Mouse (Mus musculus): ENCODE results near the gene Cend1.
A peak's percentile ranks its signal among the peaks of the same experiment; 100 is the strongest.

The Cend1 gene

DNA sequence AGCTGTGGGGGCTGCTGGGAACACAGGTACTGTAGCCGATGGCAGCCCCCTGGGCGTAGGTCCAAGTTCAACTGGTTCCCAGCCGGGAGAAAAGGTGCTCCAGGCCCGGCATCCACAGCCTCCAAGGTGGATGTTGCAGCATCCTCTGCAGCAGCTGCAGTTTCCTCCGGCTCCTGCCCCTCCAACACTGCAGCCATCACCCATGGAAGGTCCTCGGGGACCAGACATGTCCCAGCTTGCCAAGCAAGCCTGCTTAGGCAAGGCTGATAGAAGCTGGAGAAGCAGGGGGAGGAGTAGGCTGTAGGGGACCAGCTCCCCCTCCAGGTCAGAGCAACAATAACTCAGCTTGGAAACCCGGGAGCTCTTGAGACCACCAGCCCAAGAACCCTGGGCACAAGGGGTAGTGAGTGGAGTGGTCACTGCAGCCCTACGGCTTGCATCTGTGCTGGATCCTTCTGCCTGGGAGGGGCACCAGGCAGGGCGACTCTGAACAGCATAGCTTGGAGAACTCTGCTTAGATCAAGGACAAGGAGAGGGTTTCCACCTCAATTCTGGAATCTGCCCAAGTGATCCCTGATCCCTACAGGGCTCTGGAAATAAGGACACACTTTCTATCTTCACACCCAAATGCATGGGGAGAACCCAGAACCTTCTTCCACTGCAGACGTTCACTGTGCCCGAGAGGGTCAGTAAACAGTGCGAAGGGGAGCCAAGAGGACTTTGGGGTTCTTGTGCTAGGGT is 14.0 kb upstream of the Cend1 start:
- no peak for DNase-seq (ENCODE audit: low spot score in 2 of 2)

DNA sequence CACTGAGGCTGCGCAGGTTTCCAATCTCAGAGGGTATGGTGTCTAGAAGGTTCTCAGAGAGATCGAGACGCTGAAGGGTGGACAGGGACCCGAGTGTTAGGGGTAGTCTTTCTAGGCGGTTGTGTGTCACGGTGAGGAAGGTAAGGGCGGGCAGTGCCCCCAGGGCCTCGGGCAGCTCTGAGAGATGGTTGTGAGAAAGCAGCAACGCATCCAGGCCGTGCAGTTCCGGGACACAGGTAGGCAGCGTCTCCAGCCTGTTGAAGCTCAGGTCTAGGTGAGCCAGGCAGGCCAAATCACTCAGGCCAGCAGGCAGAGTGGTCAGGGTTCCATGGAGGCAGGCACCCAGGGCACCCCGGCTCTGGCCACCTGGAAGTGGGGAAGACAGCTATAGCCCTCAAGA is 12.9 kb upstream of the Cend1 start:
- no peak for DNase-seq (ENCODE audit: low spot score in 2 of 2)

DNA sequence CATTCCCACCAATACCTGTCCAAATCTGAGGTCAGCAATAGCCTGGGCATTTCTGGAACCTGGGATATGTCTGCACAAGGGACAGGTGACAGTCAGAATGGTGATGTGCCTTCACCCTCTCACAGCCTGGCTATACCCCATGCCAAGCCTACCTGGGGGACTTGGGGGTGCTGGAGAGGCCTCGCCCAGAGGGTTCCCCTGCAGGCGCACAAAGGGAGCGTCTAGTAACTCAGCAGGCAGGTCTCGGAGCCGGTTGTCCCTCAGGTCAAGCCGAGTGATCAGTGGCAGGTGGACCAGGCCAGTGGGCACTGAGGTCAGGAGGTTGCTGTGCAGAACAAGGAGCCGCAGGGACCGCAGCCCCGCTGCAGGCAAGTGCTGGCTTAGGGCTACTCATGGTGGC is 12.2 kb upstream of the Cend1 start:
- no peak for DNase-seq (ENCODE audit: low spot score in 2 of 2)

DNA sequence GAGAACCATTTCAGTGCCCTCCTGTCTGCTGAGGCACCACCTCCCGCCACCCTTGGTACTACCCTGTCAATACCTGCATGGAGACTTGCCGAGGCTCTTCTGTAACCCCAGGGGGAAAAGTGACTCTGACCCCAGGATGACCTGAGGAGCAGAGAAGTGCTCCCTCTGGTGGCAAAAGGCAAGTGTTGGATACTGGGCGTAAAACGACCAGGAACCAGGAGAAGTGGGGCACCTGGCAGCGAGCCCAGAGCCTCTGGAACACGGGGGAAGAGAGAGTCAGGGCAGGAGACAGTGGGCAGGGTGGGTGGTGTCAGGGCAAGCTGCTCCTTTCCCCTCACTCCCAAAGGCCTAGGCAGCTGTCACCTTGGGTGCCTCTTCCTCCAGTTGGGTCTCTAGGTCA is 11.3 kb upstream of the Cend1 start:
- no peak for DNase-seq (ENCODE audit: low spot score in 2 of 2)

DNA sequence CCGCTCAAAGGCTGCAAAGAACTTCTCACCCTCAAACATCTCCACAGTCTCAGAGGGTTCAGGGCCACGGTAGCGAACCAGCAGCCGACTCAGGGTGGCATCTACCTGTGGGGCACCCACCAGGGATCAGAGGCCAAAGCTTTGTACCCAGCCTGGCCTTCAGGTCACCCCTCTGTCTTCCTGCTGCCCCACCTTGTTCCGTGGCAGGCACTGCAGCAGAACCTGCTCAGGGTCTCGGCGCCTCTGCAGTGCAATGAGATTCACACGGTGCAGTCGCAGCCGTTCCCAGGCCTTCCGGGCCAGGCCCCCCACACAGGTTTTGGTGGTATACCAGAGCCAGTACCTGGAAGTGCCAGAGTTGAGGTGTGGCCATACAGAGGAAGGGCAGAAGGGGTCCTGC is 10.5 kb upstream of the Cend1 start:
- DNase-seq (ENCODE audit: low spot score in 2 of 2): no peak

DNA sequence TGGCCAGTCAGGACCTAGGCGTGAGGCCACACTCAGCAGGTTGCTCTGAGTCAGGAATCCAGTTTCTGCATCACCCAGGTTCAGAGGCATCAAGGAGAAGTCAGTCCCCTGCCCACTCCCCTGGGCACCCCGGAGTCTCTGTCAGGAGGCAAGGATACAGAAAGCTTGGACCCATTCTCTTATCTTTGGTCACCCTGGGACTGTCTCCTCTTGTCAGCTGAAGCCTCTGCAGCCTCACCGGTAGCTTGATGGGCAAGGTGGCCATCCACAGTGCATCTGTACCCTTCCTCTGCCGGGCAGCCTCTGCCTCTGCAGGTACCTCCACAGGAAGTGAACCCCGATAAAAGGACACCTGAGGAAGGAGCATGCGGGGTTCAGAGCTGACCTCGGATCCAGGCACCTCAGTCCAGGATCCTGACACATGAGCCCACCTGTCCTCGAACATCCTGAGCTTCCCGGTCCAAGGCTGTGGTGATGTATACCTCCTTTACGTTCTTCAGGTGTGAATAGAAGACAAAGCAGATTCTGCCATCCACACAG is 9.9 kb upstream of the Cend1 start:
- no peak for DNase-seq (ENCODE audit: low spot score in 2 of 2)

DNA sequence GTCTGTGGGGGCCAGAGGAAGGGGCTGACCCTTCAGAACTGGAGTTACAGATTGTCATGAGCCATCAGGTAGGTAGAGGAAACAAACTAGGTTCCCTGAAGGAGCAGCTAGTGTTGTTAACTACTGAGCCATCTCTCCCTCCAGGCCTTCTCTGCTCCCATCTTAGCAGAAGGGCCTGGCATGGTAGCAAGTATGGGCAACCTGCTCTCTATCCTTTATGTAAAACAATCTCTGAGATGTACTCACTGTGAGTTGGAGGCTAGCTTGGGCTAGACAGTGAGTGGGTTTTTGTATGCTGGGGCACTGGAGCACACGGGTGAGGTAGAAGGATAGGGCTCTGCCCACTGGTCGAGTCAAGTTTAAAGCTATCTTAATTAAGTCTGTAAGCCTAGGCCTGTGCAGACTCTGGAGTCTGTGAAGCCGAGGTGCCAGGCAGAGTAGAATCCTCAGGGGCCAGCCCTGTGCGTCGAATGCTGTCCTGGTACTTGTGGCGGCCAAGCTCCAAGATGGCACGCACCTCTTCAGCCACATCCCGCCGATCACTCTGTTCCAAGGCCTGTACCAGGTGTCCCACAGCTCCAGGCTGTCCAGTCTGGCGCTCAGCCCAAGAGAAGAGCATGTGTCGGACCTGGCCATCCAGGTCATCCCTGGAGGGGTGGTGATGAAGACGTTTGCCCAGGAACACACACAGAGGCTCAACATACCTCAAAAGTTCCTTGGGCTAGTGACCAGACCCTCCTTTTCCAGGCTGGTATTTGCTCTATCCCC is 9.1 kb upstream of the Cend1 start:
- DNase-seq (ENCODE audit: low spot score in 2 of 2): no peak

DNA sequence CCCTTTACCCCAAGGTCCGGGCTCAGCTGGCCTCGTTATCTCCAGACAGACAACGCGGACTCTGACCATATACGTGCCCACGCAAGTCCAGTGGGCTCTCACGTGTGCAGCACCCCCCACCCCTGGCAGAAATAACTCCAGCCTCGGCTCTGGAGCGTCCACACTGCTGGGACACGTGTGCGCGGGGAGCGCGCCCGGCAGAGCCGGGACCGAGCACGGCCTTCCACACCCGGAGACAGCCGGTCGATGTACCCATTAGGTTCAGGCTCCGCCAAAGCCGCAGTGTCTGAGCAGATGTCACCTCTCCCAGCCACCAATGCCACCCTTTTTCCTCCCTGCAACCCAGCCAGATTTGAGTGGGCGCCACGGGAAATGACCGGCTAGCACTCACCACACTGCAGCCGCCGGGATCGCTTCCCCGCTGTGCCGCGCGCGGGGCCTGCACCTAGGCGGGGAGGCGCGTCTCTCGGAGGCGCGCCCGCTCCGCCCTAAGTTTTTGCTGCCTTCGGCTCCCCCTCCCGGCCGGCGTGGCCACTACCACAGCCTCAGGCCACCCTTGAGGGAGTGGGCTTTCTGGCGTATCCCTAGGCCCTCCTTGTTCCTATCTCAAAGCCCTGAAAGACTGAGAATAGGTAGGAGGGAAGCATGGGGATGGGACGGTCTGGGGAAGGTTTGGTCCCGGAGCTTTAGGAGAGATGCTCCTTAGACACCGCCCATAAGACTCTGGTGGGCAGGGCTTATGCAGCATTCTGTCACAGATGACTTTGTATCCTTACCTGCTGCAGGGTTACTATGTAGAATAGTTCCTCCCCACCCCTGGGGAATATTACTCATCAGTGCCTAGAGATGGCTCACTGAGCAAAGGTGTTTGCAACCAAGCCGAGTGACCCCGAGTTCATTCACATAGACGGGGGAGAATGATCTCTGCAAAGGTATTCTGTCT is 8.2 kb upstream of the Cend1 start, which contains the start of gene Slc25a22:
Slc25a22 (minus strand) TSS at position 715 of the 943 bp plus-strand sequence.
- peak; percentile 81 for DNase-seq (ENCODE audit: low spot score in 2 of 2)

DNA sequence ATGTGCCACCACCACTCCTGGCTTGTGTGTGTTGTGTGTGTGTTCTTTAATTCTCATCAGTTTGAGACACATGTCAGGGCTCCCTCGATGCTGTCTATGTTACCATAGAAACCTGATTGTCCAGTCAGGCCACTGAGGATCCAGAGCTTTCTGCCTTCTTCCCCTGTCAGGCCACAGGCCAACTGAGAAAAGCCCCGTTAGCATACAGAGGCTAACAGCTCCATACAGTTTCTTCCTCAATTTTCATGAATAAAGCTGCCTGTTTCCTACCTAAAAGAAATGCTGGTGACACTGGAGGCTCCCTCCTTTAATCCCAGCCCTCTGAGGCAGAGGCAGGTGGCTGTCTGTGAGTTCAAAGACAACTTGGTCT is 7.2 kb upstream of the Cend1 start:
- DNase-seq (ENCODE audit: low spot score in 2 of 2): no peak

DNA sequence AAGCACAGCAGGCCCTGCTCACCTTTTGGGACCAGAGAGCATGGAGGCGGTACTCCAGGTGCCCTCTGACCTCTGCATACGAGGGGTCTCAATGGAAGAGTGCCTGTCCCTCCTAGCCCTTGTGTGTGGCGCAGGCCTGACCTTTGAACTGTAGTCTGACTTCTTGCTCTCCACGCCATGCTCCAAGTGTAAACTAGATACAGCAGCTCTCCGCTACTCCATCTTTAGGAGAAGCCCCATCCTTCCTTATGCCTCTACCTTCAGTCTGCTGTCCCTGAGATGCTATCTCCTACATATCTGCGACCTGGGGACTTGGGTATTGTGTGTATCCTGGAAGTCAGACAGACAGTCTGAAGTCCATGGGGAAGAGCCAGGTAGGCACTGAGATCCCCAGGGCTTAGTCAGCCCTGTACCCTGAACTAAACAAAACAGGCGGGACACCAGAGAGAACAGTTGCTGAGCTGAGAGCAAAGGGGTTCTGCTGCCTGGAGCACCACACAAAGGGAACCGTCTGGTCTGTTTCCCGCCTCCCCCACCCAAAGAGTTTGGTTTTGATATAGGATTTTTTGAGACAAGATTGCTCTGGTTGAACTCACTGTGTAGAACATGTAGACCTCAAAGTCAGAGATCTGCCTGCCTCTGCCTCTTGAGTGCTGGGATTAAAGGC is 6.7 kb upstream of the Cend1 start:
- DNase-seq (ENCODE audit: low spot score in 2 of 2): no peak

DNA sequence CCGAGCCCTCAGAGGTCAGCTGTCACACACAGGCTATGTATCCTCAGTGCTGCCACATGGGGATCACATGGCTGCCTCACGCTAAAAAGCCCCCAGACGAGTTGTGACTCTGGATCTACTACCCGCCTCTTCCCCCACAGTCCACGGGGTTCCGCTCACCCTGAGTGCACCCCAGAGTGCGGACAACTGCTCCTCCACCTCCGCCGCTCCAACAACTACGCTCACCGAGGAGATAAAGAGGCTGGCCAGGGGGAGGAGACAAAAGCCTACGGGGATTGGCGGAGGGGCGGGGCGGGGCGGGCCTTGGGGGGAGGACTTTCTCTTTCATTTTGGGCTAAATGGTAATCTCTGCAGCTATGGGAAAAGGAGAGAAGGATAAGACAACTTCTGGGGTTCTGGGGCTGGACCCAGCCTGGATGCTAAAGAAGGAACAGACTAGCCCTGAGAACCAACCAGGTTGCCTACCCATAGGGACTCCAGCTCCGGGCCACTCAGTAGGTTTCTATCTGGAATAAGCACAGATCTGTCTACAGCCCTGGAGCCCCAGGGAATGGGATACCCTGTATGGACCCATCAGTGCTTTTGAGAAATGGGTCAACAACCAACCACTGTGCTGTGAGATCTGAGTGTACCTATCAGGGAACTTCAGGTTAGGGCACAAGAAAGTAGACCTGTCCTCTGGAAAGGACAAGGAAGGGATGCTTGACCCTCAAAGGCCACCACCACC is 6.0 kb upstream of the Cend1 start:
- peak; percentile 60 to 75 for DNase-seq (ENCODE audit: low spot score in 2 of 2)

DNA sequence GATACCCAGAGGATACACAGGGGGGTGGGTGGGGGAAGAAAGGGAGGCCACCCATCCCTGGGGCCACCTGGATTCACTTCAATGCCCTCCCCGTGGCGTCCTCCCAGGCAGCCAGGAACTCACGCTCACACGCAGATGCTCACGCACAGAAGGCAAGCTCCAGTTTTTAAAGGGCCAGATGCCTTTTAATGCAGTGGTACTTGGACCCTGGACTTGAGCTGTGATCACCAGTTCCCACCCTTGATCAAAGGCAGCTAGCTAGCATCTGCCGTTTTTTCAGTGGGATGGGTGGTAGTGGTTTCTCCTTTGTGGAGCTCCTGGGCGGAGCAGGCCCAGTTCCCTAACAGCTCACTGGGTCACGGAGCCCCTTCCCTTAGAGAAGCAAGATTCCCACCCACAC is 5.2 kb upstream of the Cend1 start:
- DNase-seq (ENCODE audit: low spot score in 2 of 2): no peak

DNA sequence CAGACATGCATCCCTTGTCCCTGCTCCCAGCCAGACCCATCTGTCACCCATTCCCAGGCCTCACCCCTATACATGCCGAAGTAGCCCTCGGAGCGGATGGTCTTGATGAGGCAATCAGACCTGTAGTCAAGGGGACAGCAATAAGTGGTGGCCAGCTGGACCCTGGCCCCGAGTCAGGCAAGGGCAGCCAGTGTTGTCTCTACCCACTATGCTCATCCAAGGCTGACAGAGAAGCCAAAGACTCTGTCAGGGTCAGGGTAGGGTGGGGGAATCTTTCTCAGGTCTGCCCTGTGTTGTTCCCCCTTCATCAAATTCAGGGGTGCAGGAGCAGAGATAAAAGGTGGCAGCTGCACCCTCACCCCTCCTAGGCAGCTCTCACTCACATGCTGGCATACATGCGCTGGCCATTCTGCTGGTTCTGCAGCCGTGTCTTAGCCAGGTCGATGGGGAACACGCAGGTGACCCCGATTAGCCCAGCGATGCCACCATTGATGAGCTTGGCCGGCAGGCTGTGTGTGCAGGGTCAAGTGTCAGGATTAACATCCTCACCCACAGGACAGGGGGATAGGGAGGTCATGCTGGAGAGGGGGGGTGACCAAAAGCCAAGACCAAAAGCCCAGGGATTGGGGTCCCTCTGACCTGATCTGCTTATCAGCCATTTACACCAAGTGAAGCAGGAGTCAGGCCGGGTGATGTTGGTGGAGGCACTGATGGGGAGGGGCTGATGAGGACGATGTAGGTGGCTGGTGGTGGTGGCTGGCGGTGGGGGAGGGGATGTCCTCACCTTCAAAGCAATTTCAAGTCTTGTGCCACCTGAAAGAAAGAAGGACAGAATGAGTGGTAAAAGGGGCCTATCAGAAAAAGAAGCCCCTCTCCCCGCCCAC is 4.5 kb upstream of the Cend1 start:
- DNase-seq (ENCODE audit: low spot score in 2 of 2): no peak

DNA sequence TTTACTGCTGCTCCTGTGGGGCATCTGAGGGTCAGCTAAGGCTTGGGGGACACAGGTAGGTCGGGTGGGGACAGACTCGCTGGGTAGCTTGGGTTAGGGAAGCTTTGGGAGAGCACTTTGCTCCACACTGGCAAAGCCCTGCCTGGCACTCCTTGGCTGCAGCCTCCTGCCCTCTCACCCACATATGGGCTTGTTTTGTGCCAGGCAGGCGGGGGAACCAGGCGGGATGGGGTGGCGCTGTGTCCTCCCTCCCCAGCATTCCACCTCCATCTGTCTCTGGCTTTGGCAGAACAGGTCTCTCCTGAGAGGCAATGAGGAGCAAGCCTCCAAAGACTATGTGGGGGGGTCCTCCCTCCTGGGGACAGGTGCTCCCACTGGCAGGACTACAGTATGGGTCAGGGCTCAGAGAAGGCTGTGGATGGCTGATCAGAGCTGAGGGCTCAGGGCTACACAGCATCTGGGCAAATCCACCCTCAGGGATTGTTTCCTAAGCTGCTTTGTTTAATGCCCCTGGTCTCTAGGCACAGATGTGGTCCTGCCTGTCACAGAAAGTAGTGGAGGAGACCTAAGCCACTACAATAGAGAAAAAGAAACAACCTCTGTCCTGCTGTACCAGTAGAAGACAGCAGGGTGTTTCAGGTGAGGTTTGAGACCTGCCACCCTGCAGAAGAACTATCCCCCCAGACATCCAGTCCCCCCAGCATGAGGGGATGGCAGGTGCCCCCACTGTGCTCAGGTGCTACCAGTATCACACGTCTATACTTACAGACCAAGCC is 3.6 kb upstream of the Cend1 start:
- DNase-seq (ENCODE audit: low spot score in 2 of 2): no peak

DNA sequence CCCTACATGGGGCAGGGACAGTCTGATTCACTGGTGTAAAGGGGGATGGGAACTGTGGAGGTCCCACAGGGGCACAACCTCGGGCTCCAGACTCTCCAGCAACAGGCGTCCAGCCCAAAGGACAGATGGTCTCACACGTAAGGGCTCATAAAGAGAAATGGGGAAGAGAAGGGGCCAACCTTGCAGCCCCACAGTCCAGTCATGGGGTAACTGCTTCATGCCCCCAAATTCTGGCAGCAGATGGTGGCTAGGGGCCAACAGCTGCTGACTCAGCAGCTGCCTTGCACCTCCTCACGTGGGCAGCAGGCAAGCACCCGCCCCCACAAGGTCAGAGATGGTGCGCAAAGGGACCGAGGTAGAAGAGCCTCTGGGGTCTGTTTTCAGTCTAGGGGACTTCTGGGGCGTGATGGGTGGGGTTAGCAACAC is 2.9 kb upstream of the Cend1 start:
- DNase-seq (ENCODE audit: low spot score in 2 of 2): no peak

DNA sequence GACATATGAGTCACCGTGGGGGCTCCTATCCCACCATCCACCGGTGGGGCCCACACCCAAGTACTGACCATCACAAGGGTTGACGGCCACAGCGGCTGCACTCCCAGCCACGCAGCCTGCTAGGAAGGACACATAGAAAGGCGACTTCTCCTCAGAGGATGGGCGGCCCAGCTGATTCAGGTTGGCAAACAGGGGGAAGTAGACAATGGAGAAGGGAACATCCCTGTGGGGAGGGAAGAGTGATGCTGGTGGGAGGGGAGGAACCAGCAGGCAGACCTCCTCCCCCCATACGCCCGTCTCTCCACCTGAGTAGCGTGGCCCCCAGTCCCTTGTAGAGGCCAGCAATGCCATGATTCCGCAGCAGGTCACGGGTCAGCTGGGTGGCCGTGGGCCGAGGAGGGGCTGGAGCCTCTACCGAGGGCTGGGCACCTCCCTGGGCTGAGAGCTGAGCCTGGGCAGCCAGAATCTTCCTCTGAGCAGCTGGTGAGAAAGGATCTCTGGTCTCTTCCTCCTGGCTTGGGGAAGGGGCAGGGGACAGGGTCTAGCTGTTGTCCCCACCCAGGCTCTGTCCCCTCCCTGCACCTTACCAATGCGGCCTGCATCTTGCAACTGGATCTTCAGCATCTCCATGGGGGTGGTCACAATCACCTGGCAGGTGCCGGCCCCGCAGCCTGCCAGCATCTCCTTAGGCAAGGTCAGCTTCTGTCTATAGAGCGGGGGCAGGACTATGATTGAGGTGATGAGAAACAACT is 2.3 kb upstream of the Cend1 start:
- DNase-seq (ENCODE audit: low spot score in 2 of 2): no peak

DNA sequence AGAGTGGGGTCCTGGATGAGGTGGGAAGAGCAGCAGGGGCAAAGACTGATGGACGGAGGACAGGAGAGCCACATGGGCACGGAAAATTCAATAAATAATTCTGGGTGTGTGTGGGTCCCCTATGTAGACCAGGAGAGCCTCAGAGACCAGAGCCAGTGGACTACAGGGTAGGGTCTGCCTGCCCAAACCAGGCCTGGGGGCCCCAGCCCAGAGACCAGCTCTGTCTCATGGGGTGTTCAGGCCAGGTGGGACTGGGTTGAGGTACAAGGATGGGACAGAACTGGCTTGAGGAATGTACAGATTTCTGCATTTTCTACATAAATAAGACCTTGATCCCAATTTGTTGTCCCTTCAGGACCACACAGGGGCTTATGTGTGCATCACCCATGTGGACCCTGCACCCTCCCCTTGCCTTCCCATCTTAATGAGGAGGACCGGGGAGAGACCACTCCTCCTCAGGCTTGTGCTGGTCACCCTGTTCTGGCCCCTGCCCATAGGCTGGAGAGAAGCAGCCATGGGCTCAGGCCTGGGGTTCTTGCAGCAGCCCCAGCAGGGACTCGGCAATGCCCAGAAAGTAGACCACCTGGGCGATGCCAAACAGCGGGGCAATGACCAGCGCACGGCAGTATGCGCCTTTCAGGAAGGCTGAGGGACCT is 1.4 kb upstream of the Cend1 start:
- no peak for DNase-seq (ENCODE audit: low spot score in 2 of 2)
